Mouse (Mus musculus) embryonic fibroblast, embryonic 13.5 days (primary cell): ENCODE measurements around the gene Dll1.

Source experiments
- CTCF ChIP-seq: IDR thresholded peaks from 2 replicates; pipeline ENCODE4 v1.5.1; 2011; ENCODE audit warnings: mild to moderate bottlenecking, control low read depth, low read length, moderate library complexity, borderline replicate concordance; ENCODE audit not compliant: insufficient read depth
- POLR2A ChIP-seq: IDR thresholded peaks from 2 replicates; pipeline ENCODE4 v1.6.1; 2011; ENCODE audit warnings: low read depth, mild to moderate bottlenecking, control low read depth, low read length, moderate library complexity

- TF ChIP-seq CTCF (no peak), POLR2A (no peak)
Observed at GRCm38 (mm10) chr17:15380641-15381051, 4.0 kb upstream of the Dll1 start.
